Mouse (Mus musculus) heart, adult 2 months (tissue): ENCODE results near the gene Slc30a1.

Source experiments
- CTCF ChIP-seq: fragments of 200-600 bp; IDR thresholded peaks from 2 replicates; pipeline ENCODE4 v1.8.1; 2022; ENCODE audit warnings: antibody characterized with exemption, mild to moderate bottlenecking, moderate library complexity
- EP300 ChIP-seq: fragments of 200-500 bp; IDR thresholded peaks from 2 replicates; pipeline ENCODE4 v1.6.1; 2011; ENCODE audit warnings: low read depth, low read length, control low read depth; ENCODE audit not compliant: insufficient read depth

- no peak for TF ChIP-seq CTCF
- TF ChIP-seq EP300: no peak
Observed at GRCm38 (mm10) chr1:191894857-191895256, 11.7 kb upstream of the Slc30a1 start.
